Mouse (Mus musculus): ENCODE measurements around the gene Rbm19. TPM values are rescaled to one million over a fixed set of nuclear protein-coding genes. Genes with fewer than 3 reads are reported as not detected.

The Rbm19 gene
- polyA plus RNA-seq, 1 experiment from 2014 or later, result 17.8 TPM

DNA sequence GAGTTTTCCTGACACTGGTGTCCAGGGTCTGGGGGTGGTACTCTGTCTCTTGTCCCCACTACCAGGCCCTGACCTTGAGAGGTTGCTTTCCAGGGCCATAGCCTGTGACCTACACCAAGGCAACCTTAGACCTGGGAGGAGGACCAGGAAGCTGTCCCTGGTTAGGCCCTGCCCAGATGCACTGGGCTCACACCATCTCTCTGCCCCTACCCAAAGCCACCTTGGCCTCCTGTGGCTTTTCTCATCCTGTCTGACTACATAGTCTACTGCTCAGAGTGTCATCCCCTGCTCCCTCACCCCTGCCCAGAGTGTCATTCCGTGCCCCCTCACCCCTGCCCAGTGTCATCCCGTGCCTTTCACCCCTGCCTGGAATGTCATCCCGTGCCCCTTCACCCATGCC, 19.6 kb downstream of the Rbm19 start:
- no peak for ATAC-seq
- no peak overlapping the region for H3K9ac ChIP-seq
- no peak overlapping the region for H3K4me3 ChIP-seq
- no peak overlapping the region for H3K27ac ChIP-seq
- 42% methylated on average over 3 of the region's 3 CpGs for WGBS
- H3K4me2 ChIP-seq, result no peak overlapping the region
- no peaks in the 10 kb centered on the region for H3K27me3 ChIP-seq
- H3K36me3 ChIP-seq (ENCODE audit: poor library complexity, severe bottlenecking), result peaks cover 39% of the 10 kb centered on the region
- H3K9me3 ChIP-seq (replicated peaks), result no peaks in the 10 kb centered on the region
- H3K4me1 ChIP-seq, result peaks cover 7% of the 10 kb centered on the region; the same call in 1 of the 2 replicates

DNA sequence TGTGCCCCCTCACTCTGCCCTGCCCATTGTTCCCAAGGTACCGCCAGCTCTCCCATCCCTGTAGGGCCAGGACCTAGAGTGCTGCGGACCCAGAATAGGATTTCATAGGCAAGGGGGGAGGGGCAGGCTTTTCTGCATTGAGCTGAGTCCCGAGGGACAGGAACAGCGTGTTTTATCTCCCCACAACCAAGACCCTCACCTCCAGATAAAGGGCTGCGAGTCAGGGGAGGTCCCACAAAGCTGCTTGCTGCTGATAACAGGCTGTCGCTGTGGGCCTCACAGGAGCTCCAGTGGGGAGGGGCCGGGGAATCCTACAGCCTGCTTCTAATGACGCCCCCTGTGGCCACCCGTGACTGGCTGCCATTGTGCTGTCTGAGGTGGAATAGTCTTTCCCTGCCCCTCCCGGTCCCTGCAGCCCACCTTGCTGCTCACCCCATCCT, 20.0 kb downstream of the Rbm19 start:
- H3K9me3 ChIP-seq (replicated peaks), result no peaks in the 10 kb centered on the region
- no peak overlapping the region for H3K27ac ChIP-seq
- no peaks in the 10 kb centered on the region for H3K27me3 ChIP-seq
- peaks cover 7% of the 10 kb centered on the region; the same call in 1 of the 2 replicates for H3K4me1 ChIP-seq
- WGBS, result 27% methylated on average over 10 of the region's 10 CpGs
- no peak for ATAC-seq
- no peak overlapping the region for H3K9ac ChIP-seq
- no peak overlapping the region for H3K4me3 ChIP-seq
- no peak overlapping the region for H3K4me2 ChIP-seq
- peaks cover 38% of the 10 kb centered on the region for H3K36me3 ChIP-seq (ENCODE audit: poor library complexity, severe bottlenecking)

DNA sequence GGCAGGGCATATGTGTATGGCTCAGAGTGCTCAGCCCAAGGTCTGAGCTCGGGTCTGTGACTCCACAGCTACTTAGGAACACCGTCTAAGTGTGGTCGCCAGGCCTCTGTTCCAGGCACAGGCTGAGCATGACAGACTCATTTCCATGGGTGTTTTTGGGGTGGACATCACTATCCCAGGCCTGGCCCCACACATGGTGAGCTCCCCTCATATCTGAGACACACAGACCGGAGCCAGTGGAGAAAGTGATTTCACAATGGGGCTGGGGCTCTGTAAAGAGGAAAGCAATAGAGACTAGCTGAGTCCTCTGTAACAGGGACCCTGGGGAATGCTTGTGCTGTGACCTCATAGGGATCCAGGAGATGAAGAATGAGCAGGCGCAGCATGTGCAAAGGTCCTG, 20.8 kb downstream of the Rbm19 start:
- no peak overlapping the region for H3K27ac ChIP-seq
- no peaks in the 10 kb centered on the region for H3K27me3 ChIP-seq
- no peak for ATAC-seq
- H3K4me1 ChIP-seq, result peaks cover 7% of the 10 kb centered on the region; the same call in 1 of the 2 replicates
- H3K36me3 ChIP-seq (ENCODE audit: poor library complexity, severe bottlenecking), result peaks cover 40% of the 10 kb centered on the region
- H3K4me3 ChIP-seq, result no peak overlapping the region
- H3K9ac ChIP-seq, result no peak overlapping the region
- WGBS, result 92% methylated on average over 5 of the region's 5 CpGs
- no peak overlapping the region for H3K4me2 ChIP-seq
- H3K9me3 ChIP-seq (replicated peaks), result no peaks in the 10 kb centered on the region

DNA sequence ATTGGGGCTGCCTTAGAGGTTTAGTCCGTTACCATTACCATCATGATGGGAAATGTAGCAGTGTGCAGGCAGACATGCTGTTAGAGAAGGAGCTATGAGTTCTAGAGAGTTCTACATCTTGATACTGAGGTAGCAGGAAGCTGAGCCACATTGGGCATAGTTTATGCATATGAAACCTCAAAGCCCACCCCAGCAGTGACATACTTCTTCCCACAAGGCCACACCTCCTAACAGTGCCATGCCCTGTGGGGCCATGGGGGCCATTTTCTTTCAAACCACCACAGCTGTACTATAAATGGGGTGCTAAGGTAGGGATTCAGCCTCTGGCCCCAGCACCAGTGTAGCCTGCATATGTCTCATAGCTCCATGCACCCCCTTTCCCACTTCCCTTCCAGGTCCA, 21.6 kb downstream of the Rbm19 start:
- H3K36me3 ChIP-seq (ENCODE audit: poor library complexity, severe bottlenecking), result peaks cover 37% of the 10 kb centered on the region
- peaks cover 7% of the 10 kb centered on the region; the same call in 1 of the 2 replicates for H3K4me1 ChIP-seq
- ATAC-seq, result no peak
- no peak overlapping the region for H3K4me3 ChIP-seq
- 88% methylated on average over 1 of the region's 1 CpGs for WGBS
- no peaks in the 10 kb centered on the region for H3K9me3 ChIP-seq (replicated peaks)
- H3K9ac ChIP-seq, result no peak overlapping the region
- no peak overlapping the region for H3K27ac ChIP-seq
- no peaks in the 10 kb centered on the region for H3K27me3 ChIP-seq
- no peak overlapping the region for H3K4me2 ChIP-seq

DNA sequence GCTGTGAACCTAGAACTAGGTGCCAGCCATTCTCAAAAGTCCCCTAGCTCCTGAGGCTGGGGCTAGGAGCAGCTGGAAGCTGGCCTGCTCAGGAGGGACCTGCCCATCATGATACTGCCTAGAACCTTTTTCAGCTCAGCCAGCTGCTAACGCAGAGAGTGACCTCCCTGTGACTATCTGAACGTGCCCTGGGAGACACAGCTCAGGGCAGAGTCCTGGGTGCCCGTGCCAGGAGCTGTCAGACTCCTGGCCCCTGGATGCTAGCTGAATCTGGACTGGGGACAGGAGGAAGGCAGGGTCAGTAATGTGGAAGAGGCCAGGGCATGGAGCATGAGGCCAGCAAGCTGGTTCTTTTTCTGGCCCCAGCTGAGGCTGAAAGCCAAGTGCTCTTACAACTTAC, 22.1 kb downstream of the Rbm19 start:
- no peak overlapping the region for H3K9ac ChIP-seq
- no peak overlapping the region for H3K4me2 ChIP-seq
- no peak overlapping the region for H3K4me3 ChIP-seq
- WGBS, result 90% methylated on average over 3 of the region's 3 CpGs
- no peaks in the 10 kb centered on the region for H3K9me3 ChIP-seq (replicated peaks)
- peaks cover 34% of the 10 kb centered on the region for H3K36me3 ChIP-seq (ENCODE audit: poor library complexity, severe bottlenecking)
- H3K4me1 ChIP-seq, result peaks cover 7% of the 10 kb centered on the region; the same call in 1 of the 2 replicates
- ATAC-seq, result no peak
- H3K27me3 ChIP-seq, result no peaks in the 10 kb centered on the region
- H3K27ac ChIP-seq, result no peak overlapping the region

DNA sequence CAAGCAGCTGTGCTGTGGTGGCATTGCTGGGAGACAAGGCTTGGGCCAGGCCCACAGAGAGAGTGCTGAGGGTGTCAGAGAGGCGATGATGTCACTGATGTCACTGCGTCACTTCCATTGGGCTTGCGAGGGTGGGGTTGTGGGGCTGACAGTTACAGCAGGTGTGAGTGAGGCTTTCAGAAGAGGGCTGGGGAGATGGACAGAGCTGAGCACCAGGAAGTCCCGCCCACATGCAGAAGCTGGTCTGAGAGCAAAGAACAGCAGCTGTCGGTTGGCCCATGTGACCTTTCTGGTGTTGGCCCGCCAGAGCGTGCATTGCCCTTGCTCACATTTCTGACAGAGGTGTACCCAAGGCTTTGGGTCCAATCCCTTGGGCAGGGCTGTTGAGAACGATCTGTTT, 23.0 kb downstream of the Rbm19 start:
- H3K9me3 ChIP-seq (replicated peaks), result no peaks in the 10 kb centered on the region
- H3K4me3 ChIP-seq, result no peak overlapping the region
- H3K27me3 ChIP-seq, result no peaks in the 10 kb centered on the region
- H3K27ac ChIP-seq, result no peak overlapping the region
- H3K4me2 ChIP-seq, result no peak overlapping the region
- peaks cover 7% of the 10 kb centered on the region; the same call in 1 of the 2 replicates for H3K4me1 ChIP-seq
- no peak for ATAC-seq
- 84% methylated on average over 8 of the region's 8 CpGs for WGBS
- peaks cover 42% of the 10 kb centered on the region for H3K36me3 ChIP-seq (ENCODE audit: poor library complexity, severe bottlenecking)
- H3K9ac ChIP-seq, result no peak overlapping the region

DNA sequence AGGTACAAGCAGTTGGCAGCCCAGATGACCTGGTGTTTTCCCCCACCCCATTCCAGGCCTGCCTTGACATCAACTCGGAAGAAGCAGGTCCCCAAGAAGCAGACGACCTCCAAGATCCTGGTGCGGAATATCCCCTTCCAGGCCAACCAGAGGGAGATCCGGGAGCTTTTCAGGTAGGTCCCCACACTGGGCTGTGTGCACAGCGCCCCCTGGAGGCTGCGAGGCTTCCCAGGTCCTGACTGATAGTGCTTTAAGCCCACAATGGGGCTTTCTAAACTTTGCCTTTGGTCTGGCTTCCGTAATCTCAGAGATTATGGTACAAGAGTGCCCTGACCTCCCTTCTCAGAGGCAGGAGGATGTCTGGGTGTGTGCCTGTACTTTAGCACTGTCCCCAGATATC, 27.7 kb downstream of the Rbm19 start:
- H3K9ac ChIP-seq, result no peak overlapping the region
- WGBS, result 60% methylated on average over 7 of the region's 7 CpGs
- no peaks in the 10 kb centered on the region for H3K27me3 ChIP-seq
- no peaks in the 10 kb centered on the region for H3K9me3 ChIP-seq (replicated peaks)
- peaks cover 15% of the 10 kb centered on the region; the same call in 1 of the 2 replicates for H3K4me1 ChIP-seq
- H3K4me3 ChIP-seq, result no peak overlapping the region
- peaks cover 42% of the 10 kb centered on the region for H3K36me3 ChIP-seq (ENCODE audit: poor library complexity, severe bottlenecking)
- no peak overlapping the region for H3K4me2 ChIP-seq
- no peak for ATAC-seq
- H3K27ac ChIP-seq, result no peak overlapping the region

DNA sequence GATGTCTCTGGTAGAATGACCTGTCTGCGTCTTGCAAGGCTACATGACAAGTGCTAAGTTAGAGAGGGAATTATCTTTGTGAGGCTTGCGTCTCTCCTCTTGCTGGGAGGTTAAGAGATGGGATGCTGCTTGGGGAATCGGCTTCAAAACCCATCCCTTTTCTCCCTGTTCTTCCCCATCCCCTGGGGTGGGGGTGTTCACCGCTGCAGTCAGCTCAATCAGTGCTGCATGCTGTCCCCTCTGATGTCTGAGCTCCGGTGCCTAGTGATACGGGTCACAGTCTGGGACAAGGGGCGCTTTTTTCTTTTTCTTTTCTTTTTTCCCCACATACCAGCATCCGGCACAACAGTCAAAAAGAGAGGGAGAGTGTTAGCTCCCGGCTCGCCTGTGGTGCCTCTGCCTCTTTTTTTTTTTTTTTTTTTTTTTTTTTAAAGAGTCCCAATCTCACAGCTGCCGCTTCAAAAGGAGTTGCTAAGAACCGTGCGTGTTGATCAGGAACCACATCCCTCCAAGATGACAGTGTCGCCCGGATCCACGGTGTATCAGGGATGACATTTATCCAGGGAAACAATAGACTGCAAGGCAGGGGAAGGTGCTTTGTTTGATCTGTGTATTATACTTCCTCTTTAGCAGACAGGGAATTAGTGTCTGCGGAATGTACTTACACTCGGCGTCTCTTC, 29.2 kb downstream of the Rbm19 start:
- H3K27ac ChIP-seq, result peak overlapping the region; percentile 72
- H3K36me3 ChIP-seq (ENCODE audit: poor library complexity, severe bottlenecking), result peaks cover 45% of the 10 kb centered on the region
- peak; percentile 23; the same call in 1 of the 2 replicates for ATAC-seq
- H3K27me3 ChIP-seq, result no peaks in the 10 kb centered on the region
- peak overlapping the region; percentile 53 for H3K9ac ChIP-seq
- H3K4me3 ChIP-seq, result no peak overlapping the region
- H3K4me2 ChIP-seq, result peak overlapping the region; percentile 33
- H3K9me3 ChIP-seq (replicated peaks), result no peaks in the 10 kb centered on the region
- H3K4me1 ChIP-seq, result peaks cover 15% of the 10 kb centered on the region; the same call in 1 of the 2 replicates
- 24% methylated on average over 19 of the region's 19 CpGs for WGBS

DNA sequence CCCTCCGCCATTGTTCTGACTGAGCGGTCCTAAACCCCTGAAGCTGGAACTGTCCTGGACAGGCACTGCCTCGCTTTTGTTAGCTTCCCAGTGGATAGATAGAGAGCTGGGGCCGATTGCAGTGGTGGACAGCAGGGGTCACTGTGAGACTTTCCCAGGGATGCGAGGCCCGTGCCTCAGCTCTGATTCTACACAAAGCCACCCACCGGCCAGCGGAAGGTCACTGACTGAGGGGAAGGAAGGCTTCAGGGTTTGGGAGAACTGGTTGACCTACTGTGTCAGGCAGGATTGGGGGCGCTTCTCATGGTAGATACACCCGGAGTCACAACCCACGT, 29.8 kb downstream of the Rbm19 start:
- Histone ChIP-seq H3K9ac (peak overlapping the region; percentile 53; the same call in 1 of the 2 replicates), H3K27ac (peak overlapping the region; percentile 72), H3K4me1 (peaks cover 15% of the 10 kb centered on the region; the same call in 1 of the 2 replicates), H3K36me3 (ENCODE audit: poor library complexity, severe bottlenecking) (peaks cover 43% of the 10 kb centered on the region), H3K9me3 (replicated peaks) (no peaks in the 10 kb centered on the region), H3K27me3 (no peaks in the 10 kb centered on the region), H3K4me3 (no peak overlapping the region), H3K4me2 (peak overlapping the region; percentile 33)
- WGBS, result 21% methylated on average over 11 of the region's 11 CpGs
- ATAC-seq, result peak; percentile 79

DNA sequence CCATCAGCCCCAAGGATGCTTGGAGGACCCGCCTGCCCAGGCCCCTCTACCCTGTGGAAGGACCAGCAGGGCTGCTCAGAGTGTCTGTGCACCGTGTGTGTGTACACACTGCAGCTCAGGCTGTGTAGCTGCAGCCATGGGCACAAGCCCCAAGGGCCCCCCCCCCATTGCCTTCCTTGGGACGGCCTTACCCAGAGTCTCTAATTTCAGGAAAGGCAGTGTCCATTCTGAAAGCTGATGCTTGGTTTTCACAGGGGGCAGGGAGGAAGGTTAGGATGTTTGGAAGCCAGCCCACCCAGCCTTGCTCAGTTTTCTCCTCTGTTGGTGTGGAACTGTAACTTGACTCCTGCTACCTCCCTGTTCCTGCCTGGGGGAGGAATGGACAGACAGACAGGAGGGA, 30.6 kb downstream of the Rbm19 start:
- no peak overlapping the region for H3K9ac ChIP-seq
- ATAC-seq, result no peak
- WGBS, result 78% methylated on average over 3 of the region's 3 CpGs
- H3K36me3 ChIP-seq (ENCODE audit: poor library complexity, severe bottlenecking), result peaks cover 36% of the 10 kb centered on the region
- no peaks in the 10 kb centered on the region for H3K9me3 ChIP-seq (replicated peaks)
- H3K4me1 ChIP-seq, result peaks cover 15% of the 10 kb centered on the region; the same call in 1 of the 2 replicates
- H3K4me3 ChIP-seq, result no peak overlapping the region
- H3K27ac ChIP-seq, result no peak overlapping the region
- no peaks in the 10 kb centered on the region for H3K27me3 ChIP-seq
- H3K4me2 ChIP-seq, result no peak overlapping the region

DNA sequence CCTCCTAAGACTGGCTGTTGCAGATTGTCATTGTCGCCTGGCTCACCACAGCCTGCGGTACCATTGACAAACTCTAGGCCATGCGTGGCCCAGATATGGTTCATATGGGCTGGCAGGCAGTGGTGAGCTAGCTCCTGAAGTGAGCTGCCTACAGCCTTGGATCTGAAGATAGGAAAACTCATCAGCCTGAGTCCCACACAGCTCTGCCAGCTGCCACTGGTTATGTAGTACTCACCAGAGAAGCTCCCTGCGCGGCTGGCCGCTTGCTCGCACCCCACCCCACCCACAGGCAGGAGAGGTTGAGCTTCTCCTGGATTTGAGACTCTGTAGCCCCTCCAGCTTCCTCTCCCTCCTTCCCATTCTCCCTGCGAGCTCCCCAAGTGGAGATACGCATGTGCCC, 32.0 kb downstream of the Rbm19 start:
- ATAC-seq, result no peak
- 91% methylated on average over 9 of the region's 9 CpGs for whole genome bisulfite sequencing
- no peak overlapping the region for H3K4me2 ChIP-seq

DNA sequence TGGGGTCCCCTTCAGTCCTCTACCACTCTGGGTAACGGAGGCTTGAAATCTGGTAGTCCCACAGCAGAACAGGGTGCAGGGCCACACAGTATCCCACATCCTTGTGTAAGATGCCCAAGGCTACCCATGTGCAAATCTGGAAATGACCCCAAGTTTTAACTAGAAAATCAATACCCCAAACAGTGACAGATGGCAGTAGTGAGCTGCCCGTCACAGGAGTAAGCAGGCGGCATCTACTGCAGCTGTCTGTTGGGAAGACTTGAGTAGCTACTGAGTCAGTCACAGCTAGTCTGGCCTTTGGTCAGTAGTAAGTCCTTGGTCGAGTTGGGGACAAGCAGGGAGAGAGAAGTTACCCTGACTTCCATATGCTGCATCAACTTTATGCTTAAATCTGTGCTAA, 34.9 kb downstream of the Rbm19 start:
- no peak for ATAC-seq
- Histone ChIP-seq H3K4me1 (peaks cover 27% of the 10 kb centered on the region), H3K9ac (no peak overlapping the region), H3K27ac (no peak overlapping the region), H3K9me3 (replicated peaks) (no peaks in the 10 kb centered on the region), H3K4me2 (no peak overlapping the region), H3K27me3 (no peaks in the 10 kb centered on the region), H3K4me3 (no peak overlapping the region), H3K36me3 (ENCODE audit: poor library complexity, severe bottlenecking) (peaks cover 10% of the 10 kb centered on the region; the same call in 1 of the 2 replicates)
- 73% methylated on average over 4 of the region's 4 CpGs for WGBS

More for the DNA sequence above, 32.0 kb downstream of the Rbm19 start:
- Histone ChIP-seq H3K27ac (no peak overlapping the region), H3K9ac (no peak overlapping the region), H3K36me3 (ENCODE audit: poor library complexity, severe bottlenecking) (peaks cover 27% of the 10 kb centered on the region), H3K9me3 (replicated peaks) (no peaks in the 10 kb centered on the region), H3K27me3 (no peaks in the 10 kb centered on the region), H3K4me1 (peaks cover 15% of the 10 kb centered on the region; the same call in 1 of the 2 replicates), H3K4me3 (no peak overlapping the region)

DNA sequence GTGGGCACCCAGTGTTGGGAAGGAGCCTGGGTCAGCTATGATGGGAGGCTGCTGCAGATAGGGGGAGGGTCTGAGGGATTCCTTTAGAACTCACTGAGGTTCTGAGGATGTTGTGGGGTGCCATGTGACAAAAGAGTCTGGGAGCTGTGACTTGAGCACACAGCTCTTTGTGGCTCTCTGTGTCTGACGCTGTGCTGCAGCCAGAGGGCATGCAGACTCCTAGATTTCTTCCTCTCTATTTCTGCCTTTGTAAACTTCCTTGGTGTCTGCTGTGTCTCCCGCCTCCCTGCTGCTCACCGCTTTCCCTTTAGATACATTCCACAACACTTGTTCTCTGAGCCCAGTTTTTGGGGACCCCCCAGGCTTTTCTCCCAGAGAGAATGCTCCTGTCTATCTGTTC, 36.9 kb downstream of the Rbm19 start:
- Histone ChIP-seq H3K9me3 (replicated peaks) (no peaks in the 10 kb centered on the region), H3K4me3 (no peak overlapping the region), H3K4me2 (no peak overlapping the region), H3K27ac (no peak overlapping the region), H3K9ac (no peak overlapping the region), H3K27me3 (no peaks in the 10 kb centered on the region), H3K4me1 (peaks cover 32% of the 10 kb centered on the region), H3K36me3 (ENCODE audit: poor library complexity, severe bottlenecking) (peaks cover 10% of the 10 kb centered on the region; the same call in 1 of the 2 replicates)
- WGBS, result 83% methylated on average over 3 of the region's 3 CpGs
- no peak for ATAC-seq
